Mouse (Mus musculus) frontal cortex, adult (tissue): ENCODE results near the gene Tet2.

Experiments used
- ATAC-seq: cut with Nextera tagmentation; 2 replicates; pipeline ENCODE4 v1.9.2; 2017; ENCODE audit warnings: mild to moderate bottlenecking, moderate library complexity, mixed read lengths; ENCODE audit not compliant: low TSS enrichment

Gene Tet2

DNA sequence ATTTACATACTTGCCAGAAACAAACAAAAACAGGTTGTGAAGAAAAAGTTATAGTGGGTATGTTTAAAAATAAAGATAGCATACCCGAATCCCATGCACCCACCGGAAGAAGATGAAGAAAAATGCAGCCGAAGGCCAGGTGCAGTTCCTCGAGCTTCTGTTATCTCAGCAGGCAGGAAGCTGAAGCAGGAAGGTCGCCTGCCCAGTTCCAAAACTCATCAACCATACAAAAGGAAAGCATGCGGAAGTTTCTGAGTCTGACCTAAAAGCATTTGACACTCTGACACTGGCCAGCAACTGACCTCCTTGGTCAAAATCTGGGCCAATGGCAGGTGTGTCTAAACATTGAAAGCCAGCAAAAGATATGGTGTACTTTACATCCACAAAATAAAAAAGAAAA is 26.8 kb downstream of the Tet2 start:
- no peak for ATAC-seq

- ATAC-seq = no peak
Measured at GRCm38 (mm10) chr3:133517406-133517805, 27.5 kb downstream of the Tet2 start.

DNA sequence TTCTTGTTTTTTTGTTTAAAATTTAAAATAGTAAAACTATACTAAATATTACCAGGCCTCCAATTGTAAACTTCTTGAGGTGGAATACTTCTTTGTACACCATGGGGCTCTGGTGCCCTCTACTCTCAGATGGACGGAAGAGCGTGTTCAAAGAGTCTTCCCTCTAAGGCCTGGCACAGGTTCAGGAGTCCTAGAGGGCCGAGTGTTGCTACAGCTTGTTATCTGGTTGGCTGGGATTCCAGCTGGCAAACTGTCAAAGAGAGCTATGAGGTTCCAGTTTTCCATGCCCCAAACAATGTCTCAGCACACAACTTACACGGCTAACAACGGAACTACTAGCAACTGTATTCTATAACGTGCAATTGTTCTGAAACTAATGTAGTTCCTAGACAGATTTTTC is 28.8 kb downstream of the Tet2 start:
- ATAC-seq = no peak

DNA sequence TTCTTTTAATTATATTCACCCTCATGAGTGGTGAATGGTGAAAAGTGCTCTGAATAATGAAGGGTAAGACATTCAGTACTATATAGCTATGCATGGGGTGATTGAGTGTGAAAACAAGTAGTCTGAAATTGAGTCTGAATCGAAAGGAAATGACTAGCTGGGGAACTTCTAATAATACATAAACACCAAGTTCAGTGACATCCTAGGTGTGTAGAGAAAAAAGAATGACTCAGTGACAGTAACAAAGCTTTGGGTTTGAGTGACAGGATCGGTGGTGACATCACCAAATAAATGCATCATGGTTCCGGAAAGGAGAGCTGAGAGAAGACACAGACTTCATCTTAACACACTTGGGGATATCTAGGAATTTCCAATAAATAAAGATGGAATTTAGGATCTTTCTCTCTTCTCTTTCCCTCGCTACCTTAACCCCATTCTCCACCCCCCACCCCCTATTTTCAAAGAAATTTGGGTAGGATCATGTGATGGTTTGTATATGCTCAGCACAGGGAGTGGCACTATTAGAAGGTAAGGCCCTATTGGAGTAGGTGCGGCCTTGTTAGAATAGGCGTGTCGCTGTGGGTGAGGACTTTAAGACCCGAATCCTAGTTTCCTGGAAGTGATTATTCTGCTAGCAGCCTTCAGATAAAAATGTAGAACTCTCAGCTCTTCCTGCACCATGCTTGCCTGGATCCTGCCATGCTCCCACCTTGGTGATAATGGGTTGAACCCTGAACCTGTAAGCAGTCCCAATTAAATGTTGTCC is 29.6 kb downstream of the Tet2 start:
- no peak for ATAC-seq

GRCm38 (mm10) chr3:133514290-133514689 is 30.6 kb downstream of the Tet2 start:
- no peak for ATAC-seq

GRCm38 (mm10) chr3:133513475-133513874 is 31.5 kb downstream of the Tet2 start:
- ATAC-seq = no peak

DNA sequence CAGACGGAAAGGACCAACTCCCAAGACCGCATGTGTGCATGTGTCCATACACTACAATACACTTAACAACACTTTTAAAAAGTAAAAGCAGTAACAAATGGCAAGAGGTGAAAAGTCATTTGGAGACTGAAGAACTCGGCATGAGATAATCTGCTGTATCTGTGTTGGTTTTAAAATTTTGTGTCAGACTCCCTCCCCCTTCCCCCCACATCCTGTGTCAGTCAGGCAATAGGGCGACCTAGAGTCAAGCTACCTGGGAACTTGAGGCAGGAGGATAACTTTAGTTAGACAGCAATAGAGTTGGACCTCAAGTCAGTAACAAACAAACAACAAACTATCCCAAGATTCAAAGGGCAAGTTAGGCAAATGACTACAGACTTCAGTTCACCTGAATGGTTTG is 34.6 kb downstream of the Tet2 start:
- ATAC-seq = no peak

GRCm38 (mm10) chr3:133509796-133510195 is 35.1 kb downstream of the Tet2 start:
- ATAC-seq = peak; percentile 93

- ATAC-seq = no peak
Measured at GRCm38 (mm10) chr3:133508881-133509280, 36.1 kb downstream of the Tet2 start.

DNA sequence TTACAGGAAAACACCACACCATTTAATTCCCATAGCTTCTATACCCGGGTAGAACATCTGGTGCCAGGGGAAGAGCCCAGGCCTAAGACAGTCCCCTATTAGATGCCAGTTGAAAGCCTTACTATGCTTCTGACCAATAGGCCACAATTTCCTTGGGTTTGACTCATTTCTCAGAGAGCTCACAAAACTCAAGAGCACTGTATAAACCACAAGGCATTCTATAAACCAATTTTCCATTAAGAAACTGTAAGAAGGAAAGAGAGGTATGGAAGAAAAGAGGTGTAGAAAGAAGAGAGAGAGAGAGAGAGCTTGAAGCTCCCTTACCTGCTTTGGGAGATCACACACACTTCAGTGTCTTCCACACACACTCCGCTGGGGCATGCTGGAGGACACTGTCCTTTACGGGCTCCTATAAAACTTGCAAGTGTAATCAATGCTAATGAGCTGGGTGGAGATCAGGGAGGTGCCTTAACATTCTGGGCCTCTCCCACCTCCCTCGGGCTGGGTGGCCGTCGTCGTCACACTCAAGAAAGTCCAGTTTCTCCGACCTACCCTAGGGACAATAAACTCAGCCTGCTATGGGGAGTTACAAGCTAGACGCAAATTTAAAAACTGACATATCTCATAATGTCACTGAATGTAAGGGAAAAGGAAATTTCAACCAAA is 38.5 kb downstream of the Tet2 start:
- ATAC-seq = no peak

DNA sequence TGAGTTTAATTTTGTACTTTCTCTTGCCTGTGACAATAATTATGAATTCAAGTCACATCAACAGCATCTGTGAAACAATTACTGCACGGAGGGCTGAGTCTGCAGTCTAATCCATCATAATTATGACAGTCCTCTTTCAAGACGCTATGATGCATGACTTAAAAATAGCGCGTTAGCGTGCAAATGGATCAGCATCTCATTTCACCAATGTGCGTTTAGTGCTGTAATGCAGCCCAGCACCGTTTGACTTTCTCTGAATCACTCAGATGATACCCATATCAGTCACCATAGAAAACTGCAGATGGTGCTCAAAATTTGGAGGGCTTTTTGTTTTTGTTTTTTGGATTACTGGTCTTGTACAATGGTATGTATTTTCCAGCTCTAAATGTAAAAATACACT is 48.0 kb downstream of the Tet2 start:
- peak; percentile 88 for ATAC-seq

DNA sequence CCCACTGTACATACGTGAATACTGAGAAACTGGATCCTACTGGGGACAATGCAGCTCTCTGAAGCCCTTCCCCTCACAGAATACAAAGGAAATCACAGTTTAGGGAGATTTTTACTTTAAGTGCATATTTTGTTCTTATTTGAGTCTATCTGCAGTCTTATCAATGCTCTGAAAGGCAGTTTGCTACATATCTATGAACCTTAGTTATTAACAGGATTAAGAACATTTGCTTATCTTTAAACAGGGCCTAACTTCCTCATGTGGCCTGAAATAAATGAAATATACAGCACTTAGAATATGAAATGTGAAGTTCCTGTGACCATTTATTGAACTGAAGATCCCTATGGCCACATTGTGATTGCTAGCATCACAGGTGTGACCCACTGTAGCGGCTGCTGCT is 53.6 kb downstream of the Tet2 start:
- no peak for ATAC-seq

- ATAC-seq = peak; percentile 47
Measured at GRCm38 (mm10) chr3:133488022-133488725, 56.8 kb downstream of the Tet2 start.

DNA sequence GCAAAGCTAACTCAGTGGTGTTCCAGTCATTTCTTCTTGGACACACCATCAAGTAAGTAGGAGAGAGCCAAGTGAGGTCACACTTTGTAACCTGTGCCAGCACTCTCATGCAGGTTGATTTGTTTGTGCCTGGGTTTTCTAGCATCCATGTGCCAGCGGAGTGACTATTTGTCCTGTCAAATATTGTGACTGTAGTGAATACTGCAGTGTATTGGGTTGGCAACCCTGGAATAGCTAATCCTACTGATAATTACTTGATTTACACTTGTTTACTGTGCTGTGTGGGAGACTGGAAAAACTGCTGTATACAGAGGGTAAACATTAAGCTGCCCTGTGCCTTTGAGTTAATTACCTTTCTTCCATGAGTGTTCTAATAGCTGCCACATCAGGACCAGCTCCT is 62.1 kb downstream of the Tet2 start:
- no peak for ATAC-seq

GRCm38 (mm10) chr3:133478987-133479386 is 66.0 kb downstream of the Tet2 start:
- ATAC-seq = no peak

- ATAC-seq = peak; percentile 72
Measured at GRCm38 (mm10) chr3:133473781-133474180, 71.2 kb downstream of the Tet2 start.

- no peak for ATAC-seq
Measured at GRCm38 (mm10) chr3:133471101-133471500, 73.8 kb downstream of the Tet2 start.

GRCm38 (mm10) chr3:133468883-133469282 is 76.1 kb downstream of the Tet2 start:
- ATAC-seq = no peak

DNA sequence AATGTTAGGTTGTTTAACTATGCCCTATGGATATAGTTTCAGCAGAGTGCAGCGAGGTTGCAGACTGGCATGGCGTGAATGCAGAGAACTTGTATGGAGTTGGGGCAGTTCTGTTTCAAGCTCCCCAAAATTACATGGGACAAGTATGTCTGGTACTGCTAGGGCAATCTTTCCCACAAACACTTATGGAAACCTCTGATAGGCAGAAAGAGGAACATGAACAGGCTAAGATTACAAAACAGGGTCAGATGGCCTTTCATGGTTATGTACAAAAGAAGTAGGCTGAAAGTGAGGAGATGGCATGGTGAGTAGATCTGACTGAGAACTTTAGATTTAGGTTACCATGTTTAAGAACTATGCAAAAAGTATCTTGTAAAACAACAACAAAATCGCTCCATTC is 81.7 kb downstream of the Tet2 start:
- no peak for ATAC-seq

DNA sequence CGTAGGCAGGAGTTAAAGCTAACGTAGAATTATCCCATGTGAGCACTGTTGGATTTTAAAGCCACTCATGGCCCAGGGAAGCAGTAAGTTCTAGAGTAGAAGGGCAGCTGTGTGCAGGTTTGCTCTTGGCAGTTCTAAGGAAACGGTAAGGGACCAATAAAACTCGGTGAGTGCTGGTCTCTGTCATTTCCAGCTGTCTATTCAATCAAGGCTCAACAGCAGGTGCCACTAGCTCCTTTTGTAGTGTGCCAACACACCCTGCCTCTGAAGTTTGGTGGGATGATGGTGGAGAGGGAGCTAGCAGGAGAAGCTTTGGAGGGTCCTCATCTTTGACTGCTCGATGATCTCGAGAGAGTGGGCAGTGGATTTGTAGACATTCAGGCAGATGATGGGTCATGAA is 82.5 kb downstream of the Tet2 start:
- no peak for ATAC-seq

DNA sequence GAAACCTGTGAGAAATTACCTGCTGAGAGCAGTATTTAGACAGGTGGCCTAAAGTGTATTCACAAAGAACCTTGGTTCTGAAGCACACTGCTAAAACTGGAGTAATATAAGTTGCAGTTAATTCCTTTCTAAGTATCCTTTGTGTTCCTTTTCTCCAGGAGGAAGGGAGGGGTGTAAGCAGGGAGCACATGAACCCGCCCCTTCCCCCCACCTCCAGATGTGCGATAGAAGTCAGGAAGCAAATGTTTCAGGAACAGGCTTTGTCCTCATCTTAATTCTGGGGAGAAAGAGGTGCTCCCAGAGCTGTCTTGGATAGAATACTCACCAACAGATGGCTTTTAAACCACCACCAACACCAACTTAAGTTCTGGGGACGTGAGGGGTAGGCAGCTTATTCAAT is 82.9 kb downstream of the Tet2 start:
- ATAC-seq = peak; percentile 60

DNA sequence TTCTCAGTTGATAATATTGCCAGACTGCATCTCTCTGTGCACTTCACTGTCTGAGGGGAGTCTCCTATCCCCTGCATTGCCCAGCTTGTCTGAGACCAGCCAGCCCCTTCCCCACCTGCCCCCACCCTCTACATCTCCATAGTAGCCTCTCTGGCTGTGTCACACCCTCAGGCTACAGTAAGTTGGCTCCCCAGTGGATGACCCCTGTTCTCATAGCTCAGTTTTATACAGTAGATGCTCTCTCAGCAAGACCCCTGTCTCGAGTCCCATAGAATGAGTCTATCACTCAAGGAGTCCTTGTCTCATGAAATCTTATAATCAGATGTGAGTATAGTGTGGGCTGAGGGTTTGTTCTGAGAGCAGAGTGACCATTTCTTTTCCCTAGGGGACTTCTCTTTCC is 85.8 kb downstream of the Tet2 start:
- ATAC-seq = no peak

DNA sequence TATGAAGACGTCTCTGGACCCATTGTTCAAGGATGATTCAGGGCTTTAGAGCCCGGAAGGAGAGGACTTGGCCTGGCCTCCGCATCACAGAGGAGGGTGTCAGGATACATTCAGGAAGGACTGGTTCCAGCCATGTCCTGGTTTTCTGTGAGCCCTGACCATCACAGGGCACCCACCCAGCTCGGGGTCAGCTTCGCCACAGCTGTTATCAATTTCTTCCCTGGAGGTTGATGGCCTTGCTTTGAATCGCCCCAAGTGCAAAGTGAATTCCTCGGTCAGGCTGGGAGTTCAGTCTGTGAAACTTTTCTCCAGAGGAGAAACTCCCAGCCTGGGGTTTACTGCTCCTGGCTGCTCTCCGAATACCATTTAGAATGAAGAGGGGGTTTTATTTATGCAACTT is 91.0 kb downstream of the Tet2 start:
- ATAC-seq = no peak
